Mouse (Mus musculus) left cerebral cortex, postnatal 25 days (tissue): ENCODE data around the gene Dscam. TPM values are rescaled to one million over a fixed set of nuclear protein-coding genes. Genes with fewer than 3 reads are reported as not detected.
A peak's percentile ranks its signal among the peaks of the same experiment; 100 is the strongest.

Experiments used
- DNase-seq, 2 experiments: peaks; one replicate each; pipeline ENCODE4 v3.0.0; 2022; ENCODE audit warnings: low spot score in 2 of 2, mixed read lengths in 1 of 2
- intact Hi-C: fragments of 180-260 bp; cut with DNase I; formaldehyde crosslinking; loops from one replicate; pipeline ENCODE4 v1.15.1; 2025
- total RNA-seq, 2 experiments: library from RNA; stranded (reverse); gene quantifications; 2 replicates each; pipeline ENCODE4 v1.2.3; 2021

Gene Dscam
- total RNA-seq, 2 experiments from 2014 or later = 41.6 to 44.0 TPM

GRCm38 (mm10) chr16:96718221-96718620, 452.3 kb downstream of the Dscam start:
- intact Hi-C loops = no loop called here
- DNase-seq = no peak

- intact Hi-C loops = no loop called here
- DNase-seq = no peak
These were observed 453.9 kb downstream of the Dscam start for GRCm38 (mm10) chr16:96716633-96717032.

- intact Hi-C loops = no loop called here
These were observed 458.6 kb downstream of the Dscam start for GRCm38 (mm10) chr16:96711935-96712334.

GRCm38 (mm10) chr16:96700551-96700950, 470.0 kb downstream of the Dscam start:
- peak in 1 of 2 experiments; percentile 24 for DNase-seq
- intact Hi-C loops = no loop called here

More at GRCm38 (mm10) chr16:96711935-96712334, 458.6 kb downstream of the Dscam start:
- DNase-seq = no peak

GRCm38 (mm10) chr16:96695882-96696281, 474.7 kb downstream of the Dscam start:
- DNase-seq = peak in 1 of 2 experiments; percentile 42
- intact Hi-C loops = loop anchor here (10.0 kb wide), 2 partner anchors 309 to 469 kb away; no protein-coding TSS in a partner anchor

- DNase-seq = peak in 1 of 2 experiments; percentile 85
- intact Hi-C loops = loop anchor here (10.0 kb wide), 2 partner anchors 313 to 473 kb away; no protein-coding TSS in a partner anchor
These were observed 479.0 kb downstream of the Dscam start for GRCm38 (mm10) chr16:96691576-96691975.

- intact Hi-C loops = loop anchor here (10.0 kb wide), 2 partner anchors 315 to 475 kb away; no protein-coding TSS in a partner anchor
- DNase-seq = no peak
These were observed 480.5 kb downstream of the Dscam start for GRCm38 (mm10) chr16:96690052-96690451.

- no peak for DNase-seq
- intact Hi-C loops = loop anchor here (5.0 kb wide), 2 partner anchors 63 to 608 kb away; no protein-coding TSS in a partner anchor
These were observed 481.1 kb downstream of the Dscam start for GRCm38 (mm10) chr16:96689419-96689818.

- no peak for DNase-seq
- intact Hi-C loops = loop anchor here (5.0 kb wide), 2 partner anchors 67 to 612 kb away; no protein-coding TSS in a partner anchor
These were observed 485.5 kb downstream of the Dscam start for GRCm38 (mm10) chr16:96685065-96685464.

GRCm38 (mm10) chr16:96684581-96684980, 486.0 kb downstream of the Dscam start:
- peak; percentile 77 to 79 for DNase-seq
- intact Hi-C loops = loop anchor here (1.0 kb wide), 1 partner anchor 135 kb away; no protein-coding TSS in a partner anchor

GRCm38 (mm10) chr16:96682289-96682972, 488.1 kb downstream of the Dscam start:
- intact Hi-C loops = no loop called here
- peak in 1 of 2 experiments; percentile 36 for DNase-seq

- intact Hi-C loops = loop anchor here (10.0 kb wide), 1 partner anchor 445 kb away; the partner anchor contains the start of gene B3galt5
- DNase-seq = peak in 1 of 2 experiments; percentile 47
These were observed 490.6 kb downstream of the Dscam start for GRCm38 (mm10) chr16:96679981-96680380.

- intact Hi-C loops = loop anchor here (10.0 kb wide), 1 partner anchor 443 kb away; the partner anchor contains the start of gene B3galt5
These were observed 493.1 kb downstream of the Dscam start for GRCm38 (mm10) chr16:96677471-96677870.

GRCm38 (mm10) chr16:96676663-96677062, 493.9 kb downstream of the Dscam start:
- no peak for DNase-seq
- intact Hi-C loops = loop anchor here (10.0 kb wide), 1 partner anchor 442 kb away; the partner anchor contains the start of gene B3galt5

More at GRCm38 (mm10) chr16:96677471-96677870, 493.1 kb downstream of the Dscam start:
- DNase-seq = no peak

GRCm38 (mm10) chr16:96673191-96673847, 497.2 kb downstream of the Dscam start:
- peak in 1 of 2 experiments; percentile 47 for DNase-seq
- intact Hi-C loops = loop anchor here (5.0 to 10.0 kb wide), 2 partner anchors 61 to 439 kb away; partner anchors contain the start of gene B3galt5

GRCm38 (mm10) chr16:96671603-96672374, 498.8 kb downstream of the Dscam start:
- peak; percentile 61 to 73 for DNase-seq
- intact Hi-C loops = loop anchor here (1.0 to 10.0 kb wide), 4 partner anchors 59 to 437 kb away; partner anchors contain the start of genes B3galt5 and Pcp4

GRCm38 (mm10) chr16:96669706-96670105, 500.8 kb downstream of the Dscam start:
- intact Hi-C loops = loop anchor here (2.0 to 10.0 kb wide), 3 partner anchors 57 to 435 kb away; partner anchors contain the start of gene B3galt5
- DNase-seq = no peak

- intact Hi-C loops = no loop called here
- DNase-seq = no peak
These were observed 502.1 kb downstream of the Dscam start for GRCm38 (mm10) chr16:96668478-96668877.

- intact Hi-C loops = no loop called here
- no peak for DNase-seq
These were observed 509.5 kb downstream of the Dscam start for GRCm38 (mm10) chr16:96661073-96661472.
